In the genomic region with DNA sequence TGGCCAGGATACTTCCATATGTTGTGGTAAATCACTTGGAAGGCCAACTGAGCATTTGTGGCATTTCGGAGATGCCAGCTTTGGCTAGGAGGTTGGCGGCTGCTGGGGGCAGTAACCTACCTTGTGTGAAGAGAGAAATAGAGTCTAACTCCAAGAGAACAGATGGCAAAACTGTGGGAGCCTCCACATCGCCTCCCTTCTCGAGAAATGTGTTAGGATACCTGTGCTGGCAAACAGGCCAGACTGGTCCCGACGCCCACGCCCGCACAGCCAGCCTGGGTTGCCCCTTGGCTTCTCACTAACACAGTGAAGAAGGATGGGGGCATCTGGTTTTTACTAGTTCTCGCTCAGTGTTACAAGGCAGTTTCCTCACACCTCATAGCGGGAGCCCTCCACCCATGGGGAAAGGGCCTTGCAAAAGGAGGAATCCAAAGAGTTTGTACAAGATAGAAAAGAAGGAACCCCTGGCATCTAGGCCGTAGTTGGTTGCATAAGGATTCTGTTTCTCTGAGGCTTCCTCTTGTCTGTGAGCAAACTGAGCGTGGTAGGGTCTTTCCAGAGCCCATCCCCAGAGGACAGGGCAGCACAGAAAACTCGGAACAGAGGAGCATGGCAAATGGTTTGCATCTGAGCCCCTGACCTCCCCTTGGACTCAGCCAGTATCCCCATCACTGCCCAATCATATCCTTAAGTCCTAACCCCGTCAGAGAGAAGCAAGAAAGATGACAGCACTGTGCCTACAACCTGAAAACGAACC, we compare ENCODE assay signal across 13 mouse cellular contexts.
A peak's percentile ranks its signal among the peaks of the same experiment; 100 is the strongest.
DNase-seq lines count a peak whose midpoint lies in the region; ATAC-seq lines count a peak whose summit lies in the region.
"Had no signal": no experiment of that assay in that cellular context is flagged by ENCODE, and none has a peak within 500 bp of the region (broad histone marks: within the 10 kb centered on the region; RNA-seq: fewer than 3 reads in every experiment).

No protein-coding gene starts in this region.

- WGBS in midbrain, embryonic 10.5 days = 86% methylated on average over 15 of the region's 15 CpGs
- 88% methylated on average over 15 of the region's 15 CpGs for WGBS in midbrain, embryonic 11.5 days
- 86% methylated on average over 15 of the region's 15 CpGs for WGBS in forebrain, embryonic 10.5 days

- H3K36me3 ChIP-seq in midbrain, embryonic 10.5 days = no peaks in the 10 kb centered on the region
- H3K36me3 ChIP-seq in midbrain, embryonic 11.5 days (ENCODE audit: control insufficient read depth, insufficient read depth, low read length) = no peaks in the 10 kb centered on the region
- H3K36me3 ChIP-seq in forebrain, embryonic 10.5 days (replicated peaks) = no peaks in the 10 kb centered on the region
- H3K36me3 ChIP-seq: embryonic facial prominence, embryonic 13.5 days; liver, embryonic 15.5 days had no signal

- H3K4me1 ChIP-seq in midbrain, embryonic 10.5 days = peaks cover 12% of the 10 kb centered on the region
- no peaks in the 10 kb centered on the region for H3K4me1 ChIP-seq in midbrain, embryonic 11.5 days (ENCODE audit: control insufficient read depth, insufficient read depth, low read length)
- H3K4me1 ChIP-seq in forebrain, embryonic 10.5 days = peaks cover 14% of the 10 kb centered on the region
- H3K4me1 ChIP-seq: liver, embryonic 15.5 days had no signal

- no peak overlapping the region for H3K4me2 ChIP-seq in midbrain, embryonic 11.5 days
- H3K4me2 ChIP-seq: embryonic facial prominence, embryonic 13.5 days; liver, embryonic 15.5 days had no signal

- no peak overlapping the region for H3K9ac ChIP-seq in midbrain, embryonic 11.5 days (ENCODE audit: low read length)
- H3K9ac ChIP-seq: embryonic facial prominence, embryonic 13.5 days; forebrain, postnatal 0 days; liver, embryonic 15.5 days had no signal

- no peak for ATAC-seq in midbrain, embryonic 11.5 days (ENCODE audit: low FRiP score)
- ATAC-seq: forebrain, postnatal 0 days had no signal

- H3K4me3 ChIP-seq in midbrain, embryonic 10.5 days = no peak overlapping the region
- H3K4me3 ChIP-seq in midbrain, embryonic 11.5 days (ENCODE audit: low read depth, low read length) = no peak overlapping the region
- no peak overlapping the region for H3K4me3 ChIP-seq in forebrain, embryonic 10.5 days
- H3K4me3 ChIP-seq: embryonic facial prominence, embryonic 13.5 days; layer of hippocampus, adult 2 months; liver, embryonic 15.5 days had no signal

- H3K27me3 ChIP-seq in midbrain, embryonic 10.5 days (ENCODE audit: low read depth, poor library complexity, severe bottlenecking) = peaks cover 7% of the 10 kb centered on the region; the same call in 1 of the 2 replicates
- no peaks in the 10 kb centered on the region for H3K27me3 ChIP-seq in midbrain, embryonic 11.5 days (ENCODE audit: control insufficient read depth, insufficient read depth, low read length)
- peaks cover 6% of the 10 kb centered on the region; the same call in 1 of the 2 replicates for H3K27me3 ChIP-seq in forebrain, embryonic 10.5 days (ENCODE audit: poor library complexity, severe bottlenecking)
- H3K27me3 ChIP-seq: embryonic facial prominence, embryonic 13.5 days; liver, embryonic 15.5 days had no signal

- H3K27ac ChIP-seq in midbrain, embryonic 10.5 days (replicated peaks) = 0 out of 2 replicates have a peak overlapping the region, but pooled peaks have one; percentile 38
- H3K27ac ChIP-seq in midbrain, embryonic 11.5 days (ENCODE audit: low read depth, low read length) = no peak overlapping the region
- no peak overlapping the region; the same call in 1 of the 2 replicates for H3K27ac ChIP-seq in forebrain, embryonic 10.5 days
- H3K27ac ChIP-seq: layer of hippocampus, adult 2 months; liver, embryonic 15.5 days had no signal

- DNase-seq in frontal cortex, adult 2 months (ENCODE audit: extremely low spot score in 1 of 2, low spot score in 1 of 2) = peak; percentile 21 to 66
- DNase-seq in frontal cortex, postnatal 10 days (ENCODE audit: low spot score in 2 of 2) = no peak
- DNase-seq in midbrain, embryonic 10.5 days (ENCODE audit: low spot score) = no peak
- no peak for DNase-seq in midbrain, embryonic 11.5 days (ENCODE audit: low spot score, missing footprints)
- peak; percentile 17 to 24 for DNase-seq in frontal cortex, postnatal 25 days (ENCODE audit: low spot score in 2 of 2)
- peak; percentile 63 for DNase-seq in right cerebral cortex, postnatal 25 days
- no peak for DNase-seq in lung, postnatal 10 days
- DNase-seq in forebrain, embryonic 10.5 days (ENCODE audit: extremely low spot score, low spot score) = no peak
- DNase-seq: forebrain, postnatal 0 days; kidney, adult 18-20 months had no signal

- no peaks in the 10 kb centered on the region for H3K9me3 ChIP-seq in midbrain, embryonic 10.5 days (replicated peaks)
- H3K9me3 ChIP-seq in midbrain, embryonic 11.5 days (ENCODE audit: control insufficient read depth, low read length) = no peaks in the 10 kb centered on the region
- H3K9me3 ChIP-seq in forebrain, embryonic 10.5 days = no peaks in the 10 kb centered on the region
- H3K9me3 ChIP-seq: embryonic facial prominence, embryonic 13.5 days; liver, embryonic 15.5 days had no signal

Comparison
In these comparisons a context has a peak if more than half of its experiments do, and no peak if none do; other contexts are left out.
1. DNase-seq: peak in frontal cortex, adult 2 months (2 of 2), frontal cortex, postnatal 25 days (2 of 2) and right cerebral cortex, postnatal 25 days (single experiment); none in frontal cortex, postnatal 10 days (0 of 2), midbrain, embryonic 10.5 days (single experiment), midbrain, embryonic 11.5 days (single experiment), lung, postnatal 10 days (single experiment) and forebrain, embryonic 10.5 days (single experiment).